Mouse (Mus musculus) embryonic facial prominence, embryonic 12.5 days (tissue): ENCODE measurements around the gene Trim44. TPM values are rescaled to one million over a fixed set of nuclear protein-coding genes. Genes with fewer than 3 reads are reported as not detected.

ENCODE experiments used
- ATAC-seq: fragments of 200-750 bp; cut with Nextera tagmentation; 2 replicates; pipeline ENCODE4 v1.8.0; 2017; ENCODE audit not compliant: insufficient number of reproducible peaks, insufficient read depth, low FRiP score, low TSS enrichment
- H3K27ac ChIP-seq: fragments of 300-500 bp; sonication (generic); 2 replicates; pipeline ENCODE4 v1.5.1; 2016; ENCODE audit warnings: mild to moderate bottlenecking
- H3K27me3 ChIP-seq: fragments of 300-500 bp; sonication (generic); 2 replicates; pipeline ENCODE4 v1.6.1; 2016; ENCODE audit warnings: mild to moderate bottlenecking, moderate library complexity
- H3K36me3 ChIP-seq: fragments of 300-500 bp; sonication (generic); 2 replicates; pipeline ENCODE4 v1.6.1; 2016; ENCODE audit warnings: mild to moderate bottlenecking
- H3K4me1 ChIP-seq: fragments of 300-500 bp; sonication (generic); 2 replicates; pipeline ENCODE4 v1.6.1; 2016
- H3K4me2 ChIP-seq: fragments of 300-500 bp; sonication (generic); replicated peaks from 2 replicates; pipeline ENCODE4 v1.6.1; 2016; ENCODE audit warnings: mild to moderate bottlenecking, moderate library complexity
- H3K4me3 ChIP-seq: fragments of 300-500 bp; sonication (generic); 2 replicates; pipeline ENCODE4 v1.5.1; 2016; ENCODE audit warnings: mild to moderate bottlenecking
- H3K9ac ChIP-seq: fragments of 300-500 bp; sonication (generic); 2 replicates; pipeline ENCODE4 v1.6.1; 2016; ENCODE audit warnings: mild to moderate bottlenecking, moderate library complexity
- H3K9me3 ChIP-seq: fragments of 300-500 bp; sonication (generic); 2 replicates; pipeline ENCODE4 v1.6.1; 2016; ENCODE audit warnings: mild to moderate bottlenecking, moderate library complexity
- WGBS: fragments of 180-500 bp; shearing (Covaris S2); methylation state at CpG from one replicate; pipeline ENCODE4 v1.1.7; 2016; 5-methylcytosine and 5-hydroxymethylcytosine counted together
- polyA plus RNA-seq: library from polyadenylated mRNA; unstranded; fragments of >200 nt; fragmentation: Nextera tagmentation; extraction: Ambion mirVana; gene quantifications from 2 replicates; pipeline ENCODE4 v1.2.1, GENCODE M21; 2016

Gene Trim44
- polyA plus RNA-seq, 1 experiment from 2014 or later: 54.4 TPM

DNA sequence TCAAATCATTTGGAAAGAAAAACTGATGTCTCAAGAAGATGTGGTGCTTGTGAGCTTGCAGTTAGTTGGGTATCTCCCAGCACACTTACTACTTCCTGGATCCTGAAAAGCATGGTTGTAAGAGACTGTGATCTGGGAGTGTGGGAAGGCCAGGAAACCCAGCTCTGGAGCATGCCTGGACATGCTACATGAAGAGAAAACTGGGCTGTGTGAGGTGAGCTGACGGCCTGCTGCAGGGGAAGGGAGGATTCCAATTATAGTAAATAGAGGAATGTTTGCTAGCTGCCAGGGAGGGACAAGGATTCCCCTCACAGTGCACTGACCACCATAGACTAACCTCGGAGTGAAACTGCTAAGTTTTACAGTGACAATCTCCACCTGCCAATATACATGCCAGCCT is 104.4 kb downstream of the Trim44 start:
- 0 out of 2 replicates have a peak, but pooled peaks cover 5% of the 10 kb centered on the region for H3K36me3 ChIP-seq
- H3K4me3 ChIP-seq: no peak overlapping the region
- H3K27ac ChIP-seq: no peak overlapping the region
- H3K4me1 ChIP-seq: no peaks in the 10 kb centered on the region
- H3K9ac ChIP-seq: no peak overlapping the region
- no peaks in the 10 kb centered on the region for H3K9me3 ChIP-seq
- H3K27me3 ChIP-seq: no peaks in the 10 kb centered on the region
- 78% methylated on average over 2 of the region's 2 CpGs for WGBS
- no peak overlapping the region for H3K4me2 ChIP-seq
- no peak for ATAC-seq

DNA sequence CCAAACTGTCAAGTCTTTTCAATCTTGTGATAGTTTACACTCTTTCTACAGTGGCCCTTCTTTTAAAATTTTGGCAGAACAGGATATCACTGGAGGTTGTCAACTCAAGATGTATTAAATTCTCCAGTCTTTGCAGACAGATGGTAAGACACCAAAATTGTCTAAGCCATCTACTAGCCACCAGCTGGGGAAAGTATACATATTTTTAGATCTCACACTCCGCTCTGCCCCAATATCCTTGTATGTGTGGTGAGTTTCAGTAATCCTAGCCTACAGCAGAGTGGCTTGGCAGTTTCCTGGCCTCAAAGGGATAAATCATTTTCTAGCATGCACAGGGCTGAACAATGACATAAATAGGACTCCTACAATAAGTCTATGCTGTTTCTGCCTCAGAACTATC is 105.1 kb downstream of the Trim44 start:
- Histone ChIP-seq H3K4me2 (no peak overlapping the region), H3K4me3 (no peak overlapping the region), H3K9me3 (no peaks in the 10 kb centered on the region), H3K9ac (no peak overlapping the region), H3K27ac (no peak overlapping the region), H3K36me3 (0 out of 2 replicates have a peak, but pooled peaks cover 5% of the 10 kb centered on the region), H3K4me1 (no peaks in the 10 kb centered on the region), H3K27me3 (no peaks in the 10 kb centered on the region)
- no peak for ATAC-seq
- WGBS: 87% methylated on average over 1 of the region's 1 CpGs

DNA sequence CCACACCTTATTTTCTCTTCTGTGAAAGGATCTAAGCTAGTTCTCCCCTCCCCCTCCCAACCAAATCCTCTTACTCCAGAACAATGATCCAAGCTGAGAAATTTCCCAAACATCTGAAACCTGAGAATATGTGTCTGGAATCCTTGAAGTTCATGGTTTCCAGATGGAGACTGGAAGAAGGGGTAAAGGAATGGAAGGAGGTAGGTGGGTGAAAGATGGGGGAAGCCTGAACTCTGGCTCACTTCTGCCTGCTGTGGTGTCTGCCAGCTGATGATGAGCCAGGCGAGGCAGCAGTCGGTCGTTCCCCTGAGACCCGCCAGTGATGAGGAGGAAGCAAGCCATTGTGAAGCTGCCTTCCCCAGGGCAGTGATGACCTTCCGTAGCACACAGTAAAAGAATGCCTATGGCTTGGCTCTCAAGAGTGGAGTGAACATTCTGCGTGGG is 112.8 kb downstream of the Trim44 start:
- ATAC-seq: peak; percentile 74
- H3K4me2 ChIP-seq: no peak overlapping the region
- 14% methylated on average over 6 of the region's 6 CpGs for WGBS

DNA sequence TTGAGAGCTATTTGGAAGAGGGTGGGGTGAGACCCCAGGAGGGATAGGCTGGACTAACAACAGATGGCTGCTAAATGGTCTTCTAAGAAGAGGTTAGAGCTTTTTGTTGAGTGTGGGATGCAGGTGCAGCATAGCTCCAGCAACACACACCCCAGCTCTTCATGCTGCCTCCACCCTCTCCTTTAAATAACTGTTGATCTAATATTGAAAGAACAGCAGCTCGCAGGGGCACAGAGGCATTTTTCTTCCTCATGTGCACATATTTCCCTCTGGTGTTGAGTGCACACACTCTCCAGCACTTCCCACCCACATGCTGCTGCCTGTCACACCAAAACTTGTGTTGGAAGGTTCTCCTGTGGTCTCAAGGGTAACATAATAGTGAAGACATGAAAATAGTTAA is 114.4 kb downstream of the Trim44 start:
- ATAC-seq: no peak
- Histone ChIP-seq H3K9me3 (no peaks in the 10 kb centered on the region), H3K9ac (no peak overlapping the region), H3K4me3 (no peak overlapping the region), H3K4me2 (no peak overlapping the region), H3K27me3 (no peaks in the 10 kb centered on the region), H3K4me1 (peaks cover 14% of the 10 kb centered on the region), H3K27ac (no peak overlapping the region), H3K36me3 (no peaks in the 10 kb centered on the region)
- 57% methylated on average over 1 of the region's 1 CpGs for WGBS

More for the DNA sequence above, 112.8 kb downstream of the Trim44 start:
- Histone ChIP-seq H3K4me3 (no peak overlapping the region), H3K9me3 (no peaks in the 10 kb centered on the region), H3K36me3 (no peaks in the 10 kb centered on the region), H3K27ac (0 out of 2 replicates have a peak overlapping the region, but pooled peaks have one; percentile 43), H3K27me3 (no peaks in the 10 kb centered on the region), H3K4me1 (peaks cover 14% of the 10 kb centered on the region), H3K9ac (no peak overlapping the region)

DNA sequence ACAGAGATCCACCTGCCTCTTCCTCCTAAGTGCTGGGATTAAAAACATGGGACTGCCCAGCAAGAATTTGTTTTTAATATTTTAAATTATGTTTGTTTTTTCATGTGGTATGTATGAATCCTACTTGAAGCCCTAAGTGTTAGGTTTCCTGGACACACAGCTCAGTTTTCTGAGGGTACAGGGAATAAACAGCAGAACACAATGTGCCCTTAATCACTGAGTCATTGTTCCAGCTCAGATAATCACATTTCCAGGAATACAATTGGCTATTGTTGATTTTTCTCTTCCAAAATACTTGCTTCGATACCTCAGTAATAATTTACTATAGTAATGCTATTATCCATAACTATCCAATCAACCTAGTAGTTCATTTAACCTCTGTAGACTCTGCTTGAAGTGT is 115.6 kb downstream of the Trim44 start:
- no peak for ATAC-seq
- WGBS: 81% methylated on average over 1 of the region's 1 CpGs
- Histone ChIP-seq H3K27ac (no peak overlapping the region), H3K36me3 (no peaks in the 10 kb centered on the region), H3K9ac (no peak overlapping the region), H3K4me3 (no peak overlapping the region), H3K27me3 (no peaks in the 10 kb centered on the region), H3K4me2 (no peak overlapping the region), H3K9me3 (no peaks in the 10 kb centered on the region), H3K4me1 (peaks cover 14% of the 10 kb centered on the region)

DNA sequence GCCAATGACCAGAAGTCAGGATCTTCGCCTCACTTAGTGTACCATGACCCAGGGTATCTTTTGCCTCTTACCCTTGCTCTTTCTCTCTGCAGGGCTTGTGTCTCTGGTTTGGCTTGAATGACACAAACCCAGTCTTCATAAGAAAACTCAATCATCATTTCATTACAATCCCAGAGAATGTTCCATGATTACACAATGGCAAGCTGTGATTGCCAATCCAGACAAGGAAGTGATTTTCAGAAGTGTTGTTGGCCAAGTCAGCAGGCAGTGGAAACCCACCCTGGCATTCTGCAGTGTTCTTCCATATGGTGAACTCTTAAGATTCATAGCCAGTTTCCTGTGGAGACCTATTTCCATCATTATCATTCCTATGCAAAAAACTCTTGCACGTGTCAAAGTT is 116.1 kb downstream of the Trim44 start:
- 78% methylated on average over 2 of the region's 2 CpGs for WGBS
- Histone ChIP-seq H3K27me3 (no peaks in the 10 kb centered on the region), H3K9me3 (no peaks in the 10 kb centered on the region), H3K36me3 (no peaks in the 10 kb centered on the region), H3K9ac (no peak overlapping the region), H3K27ac (no peak overlapping the region), H3K4me1 (peaks cover 14% of the 10 kb centered on the region), H3K4me3 (no peak overlapping the region), H3K4me2 (no peak overlapping the region)
- no peak for ATAC-seq

DNA sequence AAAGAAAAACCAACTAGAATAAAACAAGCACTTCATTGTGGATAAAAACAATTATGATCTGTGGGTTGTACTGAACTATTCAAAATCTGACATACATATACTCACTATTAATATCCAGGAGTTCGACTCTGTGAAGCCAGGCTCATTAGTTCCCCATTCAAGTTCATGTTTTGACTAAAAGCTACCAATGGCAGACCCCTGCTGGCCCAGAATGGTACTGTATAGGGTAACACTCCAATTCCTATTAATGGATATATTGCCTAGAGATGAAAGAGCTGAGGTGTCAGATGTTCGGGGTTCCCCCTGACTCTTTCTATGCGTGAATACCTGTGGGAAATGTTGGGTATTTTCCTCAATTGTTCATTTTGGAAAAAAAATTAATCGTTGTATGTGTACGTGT is 117.6 kb downstream of the Trim44 start:
- 55% methylated on average over 5 of the region's 5 CpGs for WGBS
- ATAC-seq: peak; percentile 49; the same call in 1 of the 2 replicates
- H3K27ac ChIP-seq: no peak overlapping the region

DNA sequence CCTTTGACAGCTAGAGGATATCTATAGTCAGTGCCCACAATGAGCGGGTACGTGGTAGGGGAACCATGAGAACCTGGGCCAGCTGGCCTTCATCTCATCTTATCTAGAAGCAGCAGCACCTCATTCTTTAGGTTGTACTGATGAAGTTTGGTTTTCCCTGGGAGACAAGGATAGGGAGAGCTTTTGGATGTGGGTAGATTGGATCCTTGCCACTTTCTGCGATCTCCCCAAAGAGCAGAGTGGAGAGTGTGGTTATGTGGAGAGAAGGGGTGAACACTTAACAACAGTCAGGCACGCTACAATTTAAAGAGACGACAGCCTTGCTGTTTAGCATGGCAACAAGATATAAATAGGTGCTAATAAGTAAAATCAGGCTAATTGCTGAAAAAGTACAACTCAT is 119.0 kb downstream of the Trim44 start:
- Histone ChIP-seq H3K9me3 (no peaks in the 10 kb centered on the region), H3K4me3 (no peak overlapping the region), H3K27ac (no peak overlapping the region), H3K4me2 (no peak overlapping the region), H3K36me3 (no peaks in the 10 kb centered on the region), H3K9ac (no peak overlapping the region), H3K4me1 (no peaks in the 10 kb centered on the region), H3K27me3 (no peaks in the 10 kb centered on the region)
- no peak for ATAC-seq
- 87% methylated on average over 5 of the region's 5 CpGs for WGBS

More for the DNA sequence above, 117.6 kb downstream of the Trim44 start:
- peaks cover 10% of the 10 kb centered on the region for H3K4me1 ChIP-seq
- no peaks in the 10 kb centered on the region for H3K36me3 ChIP-seq
- no peak overlapping the region for H3K4me2 ChIP-seq
- H3K27me3 ChIP-seq: no peaks in the 10 kb centered on the region
- H3K9ac ChIP-seq: no peak overlapping the region
- no peaks in the 10 kb centered on the region for H3K9me3 ChIP-seq
- no peak overlapping the region for H3K4me3 ChIP-seq

DNA sequence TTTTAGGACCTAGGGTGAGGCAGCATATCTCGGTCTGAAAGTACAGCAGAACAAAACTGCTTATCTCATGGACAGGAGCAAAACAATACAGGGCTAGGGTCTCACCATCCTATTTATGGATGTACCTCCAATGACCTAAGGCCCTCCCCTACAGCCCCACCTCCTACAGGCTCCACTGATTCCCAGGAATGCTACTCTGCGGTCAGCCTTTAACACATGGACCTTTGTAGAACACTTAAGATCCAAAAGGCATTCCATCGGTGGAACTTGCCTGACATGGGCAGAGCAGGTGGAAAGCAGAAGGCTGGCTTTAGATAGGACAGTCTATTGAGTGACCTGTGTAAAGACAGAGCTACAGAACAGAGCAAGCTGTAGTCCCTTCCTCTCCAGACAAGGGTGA is 120.3 kb downstream of the Trim44 start:
- Histone ChIP-seq H3K27me3 (no peaks in the 10 kb centered on the region), H3K27ac (no peak overlapping the region), H3K4me1 (no peaks in the 10 kb centered on the region), H3K9me3 (no peaks in the 10 kb centered on the region), H3K4me3 (no peak overlapping the region), H3K9ac (no peak overlapping the region), H3K4me2 (no peak overlapping the region), H3K36me3 (no peaks in the 10 kb centered on the region)
- ATAC-seq: no peak
- 70% methylated on average over 3 of the region's 3 CpGs for WGBS

DNA sequence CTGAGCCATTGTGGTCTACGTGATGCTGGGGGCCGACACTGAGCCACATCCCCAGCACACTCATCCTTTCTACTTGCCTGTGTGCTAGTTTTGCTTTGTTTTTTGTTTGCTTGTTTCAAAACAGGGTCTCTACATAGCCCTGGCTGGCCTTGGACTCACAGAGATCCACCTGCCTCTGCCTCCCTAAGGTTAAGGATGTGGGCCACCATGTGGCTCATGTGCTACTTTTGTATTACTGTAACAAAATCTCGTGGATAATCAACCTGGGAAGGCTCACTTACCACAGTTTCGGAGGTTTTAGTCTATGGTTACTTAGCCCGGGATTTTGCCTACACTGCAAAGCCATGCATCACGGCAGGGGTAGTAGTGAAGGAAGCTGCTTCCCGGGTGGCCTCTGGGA is 125.5 kb downstream of the Trim44 start:
- Histone ChIP-seq H3K4me1 (peaks cover 6% of the 10 kb centered on the region; the same call in 1 of the 2 replicates), H3K27me3 (no peaks in the 10 kb centered on the region), H3K27ac (no peak overlapping the region), H3K9ac (no peak overlapping the region), H3K36me3 (no peaks in the 10 kb centered on the region), H3K4me2 (no peak overlapping the region), H3K4me3 (no peak overlapping the region), H3K9me3 (no peaks in the 10 kb centered on the region)
- ATAC-seq: no peak
- WGBS: 84% methylated on average over 7 of the region's 7 CpGs

DNA sequence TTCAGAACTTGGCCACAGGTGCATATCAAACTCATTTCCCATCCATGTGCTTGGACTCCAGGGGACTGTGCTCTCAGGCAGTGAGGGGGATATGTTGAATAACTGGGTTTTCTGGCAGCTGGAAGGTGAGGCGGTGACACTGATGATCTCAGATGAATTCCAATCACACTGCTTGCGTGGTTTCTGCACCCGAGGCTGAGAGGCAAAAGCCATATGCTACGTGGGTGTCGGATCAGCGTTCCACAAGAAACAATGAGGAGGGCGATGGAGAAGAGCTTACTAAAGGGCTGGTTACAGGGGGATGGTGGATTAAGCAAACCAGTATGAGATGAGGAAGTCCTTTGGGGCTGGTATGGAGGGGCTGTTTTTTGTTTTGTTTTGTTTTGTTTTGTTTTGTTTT is 127.8 kb downstream of the Trim44 start:
- Histone ChIP-seq H3K4me3 (no peak overlapping the region), H3K9ac (no peak overlapping the region), H3K36me3 (no peaks in the 10 kb centered on the region), H3K27ac (no peak overlapping the region), H3K4me2 (no peak overlapping the region), H3K4me1 (peaks cover 8% of the 10 kb centered on the region), H3K9me3 (no peaks in the 10 kb centered on the region), H3K27me3 (no peaks in the 10 kb centered on the region)
- no peak for ATAC-seq
- 80% methylated on average over 7 of the region's 7 CpGs for WGBS

DNA sequence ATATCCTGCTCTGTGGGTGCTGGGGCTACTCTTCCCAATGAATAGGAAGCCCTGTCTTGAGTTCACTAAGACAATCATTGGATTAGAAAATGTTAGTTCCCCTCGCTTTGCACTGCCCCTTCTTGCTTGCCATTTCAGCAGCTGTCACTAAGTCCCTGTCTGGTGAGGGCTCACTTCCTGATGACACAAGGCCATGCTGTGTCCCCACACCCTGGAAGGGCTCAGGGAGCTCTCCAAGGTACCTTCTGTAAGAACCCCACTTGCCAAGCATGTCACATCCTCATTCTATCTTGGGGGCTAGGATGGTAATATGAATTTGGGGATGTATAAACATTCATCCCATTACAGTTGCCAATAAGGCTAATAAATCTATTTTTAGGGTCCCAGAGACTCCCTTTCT is 129.7 kb downstream of the Trim44 start:
- peaks cover 8% of the 10 kb centered on the region for H3K4me1 ChIP-seq
- H3K27ac ChIP-seq: no peak overlapping the region
- no peak overlapping the region for H3K4me2 ChIP-seq
- H3K9ac ChIP-seq: no peak overlapping the region
- ATAC-seq: no peak
- H3K36me3 ChIP-seq: no peaks in the 10 kb centered on the region
- WGBS: 36% methylated on average over 1 of the region's 1 CpGs
- H3K9me3 ChIP-seq: no peaks in the 10 kb centered on the region
- no peaks in the 10 kb centered on the region for H3K27me3 ChIP-seq
- H3K4me3 ChIP-seq: no peak overlapping the region

DNA sequence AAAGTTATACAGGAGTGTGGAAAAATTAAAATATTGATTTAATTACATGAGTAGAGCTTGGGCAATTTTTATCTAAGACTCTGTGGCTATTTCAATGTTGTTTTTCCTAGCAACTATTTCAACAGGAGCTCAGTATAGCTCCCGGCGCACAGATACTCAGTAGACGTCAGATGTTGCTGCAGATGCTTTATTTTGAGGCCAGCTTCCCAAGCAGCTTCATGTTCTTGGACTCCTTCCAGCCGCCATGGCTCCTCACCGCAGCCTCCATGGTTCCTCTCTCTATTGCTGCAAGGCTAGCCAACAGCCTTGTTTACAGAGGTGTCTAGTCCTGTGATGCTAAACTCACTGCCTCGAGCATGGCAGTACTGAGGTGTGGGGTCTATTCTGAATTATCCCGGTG is 134.3 kb downstream of the Trim44 start:
- no peak overlapping the region for H3K4me3 ChIP-seq

More for the DNA sequence above, 134.3 kb downstream of the Trim44 start:
- no peak for ATAC-seq
- H3K9me3 ChIP-seq: no peaks in the 10 kb centered on the region
- H3K27me3 ChIP-seq: no peaks in the 10 kb centered on the region
- no peak overlapping the region for H3K9ac ChIP-seq
- H3K27ac ChIP-seq: no peak overlapping the region
- peaks cover 8% of the 10 kb centered on the region for H3K4me1 ChIP-seq
- no peak overlapping the region for H3K4me2 ChIP-seq
- 87% methylated on average over 7 of the region's 7 CpGs for WGBS
- no peaks in the 10 kb centered on the region for H3K36me3 ChIP-seq
